8 mouse cellular contexts compared by ENCODE assay signal in genomic region chr2:29194547-29195463, GRCm38 (mm10). TPM values are rescaled to one million over a fixed set of nuclear protein-coding genes. Genes with fewer than 3 reads are reported as not detected.
DNase-seq lines count a peak whose midpoint lies in the region; ATAC-seq and TF ChIP-seq lines count a peak whose summit lies in the region.

No protein-coding gene starts in this region.

- 1% methylated on average over 60 of the region's 61 CpGs for WGBS in hindbrain, embryonic 13.5 days

- no peaks in the 10 kb centered on the region for H3K36me3 ChIP-seq in hindbrain, embryonic 13.5 days

- no peak overlapping the region for H3K27ac ChIP-seq in hindbrain, embryonic 13.5 days

- in situ Hi-C loops in Patski (cut with MboI; ENCODE audit: low pct_unique_long_range_greater_than_20kb): loop anchor here (10.0 kb wide), 1 partner anchor 360 kb away; no protein-coding TSS in a partner anchor

- POLR2A ChIA-PET in Patski (lab: Charles Lee): no interaction called here

- H3K4me1 ChIP-seq in hindbrain, embryonic 13.5 days (replicated peaks): peaks cover 38% of the 10 kb centered on the region

- no peak for DNase-seq in Patski (ENCODE audit: low read depth, low spot score)
- peak; percentile 92 for DNase-seq in cerebellum, adult 8-10 months
- DNase-seq in forelimb bud, embryonic 11.5 days (ENCODE audit: low read depth, low spot score): peak; percentile 68
- DNase-seq in left cerebral cortex, adult 11 months (ENCODE audit: low spot score): peak; percentile 40
- peak; percentile 80 to 87 for DNase-seq in lung, postnatal 4 days
- DNase-seq in right cerebral cortex, postnatal 10 days (ENCODE audit: low spot score in 2 of 2): peak; percentile 48 to 68
- DNase-seq in urinary bladder, postnatal 36 days (ENCODE audit: low spot score in 2 of 2): peak; percentile 67 to 74

- CTCF ChIA-PET in Patski (lab: Charles Lee): interaction anchor here (0.6 to 1.4 kb wide), 3 partner anchors 14 to 359 kb away, joined by 3 to 4 read pairs (median 3); no protein-coding TSS in a partner anchor

- no peaks in the 10 kb centered on the region for H3K27me3 ChIP-seq in Patski
- peaks cover 35% of the 10 kb centered on the region for H3K27me3 ChIP-seq in hindbrain, embryonic 13.5 days

- no peak for TF ChIP-seq CTCF in Patski (IDR thresholded peaks at IDR 0.05)

- peak overlapping the region; percentile 77 for H3K9ac ChIP-seq in hindbrain, embryonic 13.5 days

- ATAC-seq in Patski: peak; percentile 28
- peak; percentile 73 for ATAC-seq in hindbrain, embryonic 13.5 days (ENCODE audit: low FRiP score)

- H3K4me2 ChIP-seq in hindbrain, embryonic 13.5 days: peak overlapping the region; percentile 94

- peak overlapping the region; percentile 53 for H3K4me3 ChIP-seq in hindbrain, embryonic 13.5 days

- H3K9me3 ChIP-seq in hindbrain, embryonic 13.5 days: no peaks in the 10 kb centered on the region

RNA-seq across cellular contexts. Expression of gene Ntng2, which starts 58.0 kb away (rescaled TPM):
- 16.8 TPM for polyA plus RNA-seq in Patski (2021)
- polyA plus RNA-seq in hindbrain, embryonic 13.5 days (2015; fragmentation: Nextera tagmentation; extraction: Ambion mirVana): 2.8 and 3.1 TPM in 2 replicates
